Mouse (Mus musculus) left cerebral cortex, postnatal 25 days (tissue): ENCODE results near the gene Rabggta. TPM values are rescaled to one million over a fixed set of nuclear protein-coding genes. Genes with fewer than 3 reads are reported as not detected.

Source experiments
- DNase-seq, 2 experiments: peaks; one replicate each; pipeline ENCODE4 v3.0.0; 2022; ENCODE audit warnings: low spot score in 2 of 2, mixed read lengths in 1 of 2
- intact Hi-C: fragments of 180-260 bp; cut with DNase I; formaldehyde crosslinking; loops from one replicate; pipeline ENCODE4 v1.15.1; 2025
- total RNA-seq, 2 experiments: library from RNA; stranded (reverse); gene quantifications; 2 replicates each; pipeline ENCODE4 v1.2.3; 2021

Gene Rabggta
- total RNA-seq, 2 experiments from 2014 or later: 45.6 to 45.8 TPM

GRCm38 (mm10) chr14:55709509-55709908, 12.6 kb downstream of the Rabggta start:
- intact Hi-C loops: loop anchor here (10.0 kb wide), 1 partner anchor 125 kb away; no protein-coding TSS in a partner anchor
- no peak for DNase-seq

GRCm38 (mm10) chr14:55707397-55707796, 14.7 kb downstream of the Rabggta start:
- intact Hi-C loops: loop anchor here (10.0 kb wide), 1 partner anchor 127 kb away; no protein-coding TSS in a partner anchor
- DNase-seq: no peak

- intact Hi-C loops: loop anchor here (10.0 kb wide), 1 partner anchor 129 kb away; no protein-coding TSS in a partner anchor
- DNase-seq: no peak
Measured at GRCm38 (mm10) chr14:55706051-55706600, 15.9 kb downstream of the Rabggta start.

GRCm38 (mm10) chr14:55702761-55703160, 19.3 kb downstream of the Rabggta start:
- no peak for DNase-seq
- intact Hi-C loops: loop anchor here (10.0 kb wide), 1 partner anchor 132 kb away; no protein-coding TSS in a partner anchor

GRCm38 (mm10) chr14:55701131-55701530, 20.9 kb downstream of the Rabggta start:
- intact Hi-C loops: loop anchor here (10.0 kb wide), 1 partner anchor 134 kb away; no protein-coding TSS in a partner anchor
- DNase-seq: no peak

GRCm38 (mm10) chr14:55697226-55697625, 24.8 kb downstream of the Rabggta start:
- intact Hi-C loops: no loop called here
- DNase-seq: no peak

GRCm38 (mm10) chr14:55689433-55689832, 32.6 kb downstream of the Rabggta start:
- no peak for DNase-seq
- intact Hi-C loops: no loop called here

- intact Hi-C loops: loop anchor here (1.0 to 5.0 kb wide), 2 partner anchors 40 to 63 kb away; partner anchors contain the start of genes Dhrs1, Nop9 and Rabggta
- DNase-seq: no peak
Measured at GRCm38 (mm10) chr14:55682118-55682493, 40.0 kb downstream of the Rabggta start.

- intact Hi-C loops: loop anchor here (1.0 to 5.0 kb wide), 2 partner anchors 41 to 64 kb away; partner anchors contain the start of genes Dhrs1, Nop9 and Rabggta
- DNase-seq: peak; percentile 98
Measured at GRCm38 (mm10) chr14:55681160-55682117, 40.6 kb downstream of the Rabggta start, which contains the start of gene Tinf2. Tinf2 (minus strand) TSS chr14:55681820.

GRCm38 (mm10) chr14:55677615-55678014, 44.4 kb downstream of the Rabggta start:
- no peak for DNase-seq
- intact Hi-C loops: loop anchor here (10.0 kb wide), 1 partner anchor 217 kb away; no protein-coding TSS in a partner anchor

GRCm38 (mm10) chr14:55672741-55673060, 49.4 kb downstream of the Rabggta start:
- DNase-seq: no peak
- intact Hi-C loops: loop anchor here (10.0 kb wide), 1 partner anchor 222 kb away; no protein-coding TSS in a partner anchor

GRCm38 (mm10) chr14:55671833-55672740, 50.0 kb downstream of the Rabggta start, which contains the start of the genes Gmpr2 and Nedd8:
Gmpr2 (plus strand) TSS chr14:55671941.
Nedd8 (minus strand) TSS chr14:55672124.
- intact Hi-C loops: loop anchor here (10.0 kb wide), 1 partner anchor 223 kb away; no protein-coding TSS in a partner anchor

GRCm38 (mm10) chr14:55671486-55671832, 50.6 kb downstream of the Rabggta start:
- no peak for DNase-seq
- intact Hi-C loops: loop anchor here (10.0 kb wide), 1 partner anchor 223 kb away; no protein-coding TSS in a partner anchor

More at GRCm38 (mm10) chr14:55671833-55672740, 50.0 kb downstream of the Rabggta start, which contains the start of the genes Gmpr2 and Nedd8:
- peak; percentile 96 to 99 for DNase-seq

Other genes with a start within 250 kb of the Rabggta start
- gene Dhrs4, start 243.5 kb downstream of the Rabggta start, total RNA-seq: 10 to 100 TPM; 15.2 to 15.4 TPM
- gene Carmil3, start 231.6 kb downstream of the Rabggta start, total RNA-seq: 10 to 100 TPM; 46.6 to 46.9 TPM
- 100 to 1,000 TPM; 180 to 216 TPM for gene Cpne6, start 211.8 kb downstream of the Rabggta start, total RNA-seq
- 1 to 10 TPM in 1 of 2 experiments, under 1 TPM in 1; 0.34 to 1.2 TPM for gene Nrl, start 197.3 kb downstream of the Rabggta start, total RNA-seq
- gene Pck2, start 182.0 kb downstream of the Rabggta start, total RNA-seq: 10 to 100 TPM; 20.2 to 25.3 TPM
- gene Dcaf11, start 162.3 kb downstream of the Rabggta start, total RNA-seq: 10 to 100 TPM; 73.1 to 77.7 TPM
- gene A730061H03Rik, start 161.9 kb downstream of the Rabggta start, total RNA-seq: under 1 TPM in 1 of 2 experiments, not detected in 1; 0.89 TPM
- gene Fitm1, start 146.6 kb downstream of the Rabggta start, total RNA-seq: not detected
- 10 to 100 TPM; 39.4 to 45.3 TPM for gene Psme1, start 144.1 kb downstream of the Rabggta start, total RNA-seq
- 10 to 100 TPM; 38.1 to 41.5 TPM for gene Emc9, start 137.0 kb downstream of the Rabggta start, total RNA-seq
- 10 to 100 TPM; 35.2 to 47.9 TPM for gene Psme2, start 131.2 kb downstream of the Rabggta start, total RNA-seq
- gene Rnf31, start 130.6 kb downstream of the Rabggta start, total RNA-seq: 10 to 100 TPM; 27.6 to 31.7 TPM
- gene Irf9, start 118.7 kb downstream of the Rabggta start, total RNA-seq: 10 to 100 TPM in 1 of 2 experiments, 1 to 10 TPM in 1; 9.9 to 12.3 TPM
- gene Rec8, start 104.2 kb downstream of the Rabggta start, total RNA-seq: 1 to 10 TPM; 2.2 to 3.7 TPM
- 100 to 1,000 TPM; 117 TPM for gene Ipo4, start 86.3 kb downstream of the Rabggta start, total RNA-seq
- gene Gm49378, start 84.4 kb downstream of the Rabggta start, total RNA-seq: 1 to 10 TPM; 3.9 to 4.7 TPM
- 10 to 100 TPM; 36.6 to 45.2 TPM for gene Tm9sf1, start 78.5 kb downstream of the Rabggta start, total RNA-seq
- 1 to 10 TPM in 1 of 2 experiments, under 1 TPM in 1; 0.30 to 1.1 TPM for gene Tssk4, start 72.1 kb downstream of the Rabggta start, total RNA-seq
- gene Mdp1, start 61.8 kb downstream of the Rabggta start, total RNA-seq: 10 to 100 TPM; 36.9 to 40.1 TPM
- 10 to 100 TPM; 22.1 to 24.8 TPM for gene Gmpr2, start 50.3 kb downstream of the Rabggta start, total RNA-seq
- 100 to 1,000 TPM; 325 to 348 TPM for gene Nedd8, start 50.1 kb downstream of the Rabggta start, total RNA-seq
- 10 to 100 TPM; 12.9 to 14.8 TPM for gene Tinf2, start 40.4 kb downstream of the Rabggta start, total RNA-seq
- gene Tgm1, start 8.3 kb downstream of the Rabggta start, total RNA-seq: not detected
- 10 to 100 TPM; 79.2 to 88.7 TPM for gene Dhrs1, start 23.4 kb upstream of the Rabggta start, total RNA-seq
- gene Nop9, start 23.4 kb upstream of the Rabggta start, total RNA-seq: 10 to 100 TPM; 12.7 to 14.0 TPM
- 1 to 10 TPM; 1.6 to 2.3 TPM for gene Cideb, start 36.2 kb upstream of the Rabggta start, total RNA-seq
- under 1 TPM; 0.25 to 0.32 TPM for gene Ltb4r2, start 39.2 kb upstream of the Rabggta start, total RNA-seq
- under 1 TPM; 0.25 to 0.39 TPM for gene Ltb4r1, start 43.7 kb upstream of the Rabggta start, total RNA-seq
- gene Adcy4, start 61.8 kb upstream of the Rabggta start, total RNA-seq: 1 to 10 TPM; 3.8 to 7.1 TPM
- under 1 TPM in 1 of 2 experiments, not detected in 1; 0.96 TPM for gene Ripk3, start 66.6 kb upstream of the Rabggta start, total RNA-seq
- gene Nfatc4, start 100.9 kb upstream of the Rabggta start, total RNA-seq: 1 to 10 TPM; 1.3 to 2.6 TPM
- 10 to 100 TPM in 1 of 2 experiments, 1 to 10 TPM in 1; 6.5 to 10.5 TPM for gene Nynrin, start 131.7 kb upstream of the Rabggta start, total RNA-seq
- under 1 TPM; 0.14 to 0.25 TPM for gene Cbln3, start 162.1 kb upstream of the Rabggta start, total RNA-seq
- 10 to 100 TPM; 10.1 to 10.7 TPM for gene Khnyn, start 162.7 kb upstream of the Rabggta start, total RNA-seq
- 10 to 100 TPM; 96.3 to 96.9 TPM for gene Sdr39u1, start 178.0 kb upstream of the Rabggta start, total RNA-seq
- gene Cma1, start 222.4 kb upstream of the Rabggta start, total RNA-seq: not detected
- not detected for gene Cma2, start 228.7 kb upstream of the Rabggta start, total RNA-seq